Mouse (Mus musculus): ENCODE measurements around the gene Gm21913.
"Not testable (repeated sequence)": the region's sequence is repeated elsewhere in the genome, so short reads cannot be mapped to it uniquely, and the experiment has no call there.

Gene Gm21913

DNA sequence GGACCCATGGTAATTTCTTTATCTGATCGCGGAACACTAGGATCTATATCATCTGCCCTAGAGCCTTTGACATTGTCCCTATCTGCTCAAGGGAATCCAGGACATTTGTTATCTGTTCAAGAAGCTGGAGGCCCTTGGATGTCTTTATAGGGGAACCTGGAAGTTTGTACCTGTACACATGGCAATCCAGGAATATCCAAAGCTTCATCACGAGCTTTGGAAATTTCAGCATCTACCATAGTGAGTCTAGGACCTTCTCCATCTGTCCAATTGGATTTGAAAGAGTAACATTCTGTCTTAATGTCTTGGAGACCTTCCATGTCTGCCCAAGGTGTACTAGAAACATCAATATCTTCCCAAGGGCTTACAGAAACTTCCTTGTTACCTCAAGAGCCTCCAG is at the start of gene Gm21913:
TSS of gene Gm21913 (plus strand) at position 301 of the 400 bp plus-strand sequence.
- DNase-seq (ENCODE audit: low spot score in 2 of 2) = not testable (repeated sequence)

Data from cerebellum, postnatal 4 days (tissue).